Mouse (Mus musculus) limb, embryonic 14.5 days (tissue): ENCODE measurements around the gene Fxyd2. TPM values are rescaled to one million over a fixed set of nuclear protein-coding genes. Genes with fewer than 3 reads are reported as not detected.

ENCODE experiments used
- ATAC-seq: fragments of 200-750 bp; cut with Nextera tagmentation; 2 replicates; pipeline ENCODE4 v1.8.0; 2017; ENCODE audit warnings: low read depth, moderate number of reproducible peaks, moderate TSS enrichment; ENCODE audit not compliant: low FRiP score
- DNase-seq: peaks from one replicate; pipeline ENCODE4 v3.0.0-alpha.2; 2015; ENCODE audit warnings: low spot score
- H3K27ac ChIP-seq: fragments of 300-500 bp; sonication (generic); replicated peaks from 2 replicates; pipeline ENCODE4 v1.5.1; 2014; ENCODE audit warnings: low read depth, mild to moderate bottlenecking, low read length, moderate library complexity, mixed read lengths
- H3K27me3 ChIP-seq: fragments of 300-500 bp; sonication (generic); 2 replicates; pipeline ENCODE4 v1.6.1; 2014; ENCODE audit warnings: low read length, mixed read lengths; ENCODE audit not compliant: control insufficient read depth, insufficient read depth
- H3K36me3 ChIP-seq: fragments of 300-500 bp; sonication (generic); 2 replicates; pipeline ENCODE4 v1.6.1; 2014; ENCODE audit warnings: mild to moderate bottlenecking, low read length, moderate library complexity, mixed read lengths; ENCODE audit not compliant: control insufficient read depth, insufficient read depth
- H3K4me1 ChIP-seq: fragments of 300-500 bp; sonication (generic); 2 replicates; pipeline ENCODE4 v1.6.1; 2014; ENCODE audit warnings: antibody characterized with exemption, low read length, mixed read lengths; ENCODE audit not compliant: control insufficient read depth, insufficient read depth
- H3K4me2 ChIP-seq: fragments of 300-500 bp; sonication (generic); replicated peaks from 2 replicates; pipeline ENCODE4 v1.6.1; 2014; ENCODE audit warnings: low read depth, mild to moderate bottlenecking, low read length, moderate library complexity; ENCODE audit not compliant: severe bottlenecking
- H3K4me3 ChIP-seq: fragments of 300-500 bp; sonication (generic); replicated peaks from 2 replicates; pipeline ENCODE4 v1.5.1; 2014; ENCODE audit warnings: low read length
- H3K9ac ChIP-seq: fragments of 300-500 bp; sonication (generic); 2 replicates; pipeline ENCODE4 v1.6.1; 2014; ENCODE audit warnings: mild to moderate bottlenecking, low read depth, low read length, moderate library complexity; ENCODE audit not compliant: severe bottlenecking
- H3K9me3 ChIP-seq: fragments of 300-500 bp; sonication (generic); 2 replicates; pipeline ENCODE4 v1.6.1; 2016; ENCODE audit warnings: low read length; ENCODE audit not compliant: control insufficient read depth
- POLR2A ChIP-seq: fragments of 200-500 bp; IDR thresholded peaks from 2 replicates; pipeline ENCODE4 v1.8.0; 2012; ENCODE audit warnings: inconsistent platforms, mild to moderate bottlenecking, moderate library complexity, borderline replicate concordance; ENCODE audit not compliant: insufficient read depth, insufficient read length; ENCODE audit errors: extremely low read depth
- WGBS: fragments of 180-500 bp; shearing (Covaris S2); extraction: QIAGEN DNeasy Blood & Tissue Kit; methylation state at CpG from one replicate; pipeline ENCODE4 v1.1.7; 2014; 5-methylcytosine and 5-hydroxymethylcytosine counted together
- polyA plus RNA-seq, 2 experiments: library from polyadenylated mRNA; depleted of rRNA in 1 of 2; stranded (reverse) in 1 of 2; unstranded in 1 of 2; fragments of >200 nt; fragmentation: Nextera tagmentation in 1 of 2; extraction: Ambion mirVana in 1 of 2; gene quantifications; 2 replicates each; pipeline versions ENCODE4 v1.2.1 to v1.2.3; 2012 to 2014

Fxyd2 gene
- 6.0 and 8.5 TPM in 2 replicates for polyA plus RNA-seq (2012; rRNA removed)
- polyA plus RNA-seq (2014; fragmentation: Nextera tagmentation; extraction: Ambion mirVana), result 6.1 and 7.6 TPM in 2 replicates

- Histone ChIP-seq H3K4me3 (no peak within 1 kb of the TSS), H3K27ac (no peak within 1 kb of the TSS), H3K4me2 (no peak within 1 kb of the TSS), H3K27me3 (no peaks in the 10 kb centered on the region), H3K4me1 (no peaks in the 10 kb centered on the region), H3K9me3 (no peaks in the 10 kb centered on the region), H3K9ac (no peak within 1 kb of the TSS), H3K36me3 (peaks cover 10% of the 10 kb centered on the region; the same call in 1 of the 2 replicates)
- DNase-seq, result no peak
- no peak for ATAC-seq
- TF ChIP-seq POLR2A, result no peak
- WGBS, result 63% methylated on average over 4 of the region's 4 CpGs
Measured at GRCm38 (mm10) chr9:45399434-45399833, at the start of gene Fxyd2. Gene Fxyd2 (plus strand): TSS chr9:45399669.

- no peak for ATAC-seq
- H3K27me3 ChIP-seq, result no peaks in the 10 kb centered on the region
- DNase-seq, result no peak
- no peaks in the 10 kb centered on the region for H3K9me3 ChIP-seq
- 28% methylated on average over 5 of the region's 5 CpGs for WGBS
- no peak overlapping the region for H3K9ac ChIP-seq
- TF ChIP-seq POLR2A, result no peak
- H3K27ac ChIP-seq, result no peak overlapping the region
- no peak overlapping the region for H3K4me3 ChIP-seq
- no peaks in the 10 kb centered on the region for H3K4me1 ChIP-seq
- H3K4me2 ChIP-seq, result no peak overlapping the region
- no peaks in the 10 kb centered on the region for H3K36me3 ChIP-seq
Measured at GRCm38 (mm10) chr9:45349851-45350250, 49.6 kb upstream of the Fxyd2 start.

GRCm38 (mm10) chr9:45355192-45355591, 44.3 kb upstream of the Fxyd2 start:
- H3K36me3 ChIP-seq, result no peaks in the 10 kb centered on the region
- H3K27me3 ChIP-seq, result no peaks in the 10 kb centered on the region
- H3K4me3 ChIP-seq, result no peak overlapping the region
- TF ChIP-seq POLR2A, result no peak
- ATAC-seq (no peak), DNase-seq (no peak)
- H3K27ac ChIP-seq, result no peak overlapping the region
- 58% methylated on average over 2 of the region's 2 CpGs for WGBS
- H3K9ac ChIP-seq, result no peak overlapping the region
- peaks cover 3% of the 10 kb centered on the region; the same call in 1 of the 2 replicates for H3K4me1 ChIP-seq
- H3K4me2 ChIP-seq, result no peak overlapping the region
- H3K9me3 ChIP-seq, result no peaks in the 10 kb centered on the region

DNA sequence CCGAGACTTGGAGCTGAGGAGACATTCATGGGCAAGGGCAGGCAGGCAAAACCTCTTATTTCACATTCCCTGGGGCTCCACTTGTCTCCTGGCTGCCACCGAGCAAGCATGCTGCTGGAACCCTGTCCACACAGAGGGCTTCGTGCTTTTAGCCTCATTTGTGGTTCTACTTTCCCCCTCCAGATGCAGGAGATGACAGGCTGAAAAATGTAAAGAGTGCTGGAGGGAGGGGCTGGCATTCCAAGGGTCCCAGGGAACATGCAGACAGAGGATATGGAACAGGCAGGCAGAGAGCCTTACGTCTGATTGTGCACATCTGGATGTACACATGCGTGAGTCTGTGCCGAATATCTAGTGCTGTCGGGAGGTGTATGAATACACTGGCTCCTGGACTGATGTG, 41.1 kb upstream of the Fxyd2 start:
- Histone ChIP-seq H3K4me1 (peaks cover 8% of the 10 kb centered on the region; the same call in 1 of the 2 replicates), H3K4me3 (no peak overlapping the region), H3K27me3 (no peaks in the 10 kb centered on the region), H3K27ac (no peak overlapping the region), H3K4me2 (no peak overlapping the region), H3K9me3 (no peaks in the 10 kb centered on the region), H3K36me3 (no peaks in the 10 kb centered on the region), H3K9ac (no peak overlapping the region)
- ATAC-seq (no peak), DNase-seq (no peak)
- 42% methylated on average over 7 of the region's 7 CpGs for WGBS
- TF ChIP-seq POLR2A, result no peak

GRCm38 (mm10) chr9:45362051-45362461, 37.4 kb upstream of the Fxyd2 start:
- peak; percentile 75 for DNase-seq
- 19% methylated on average over 2 of the region's 2 CpGs for WGBS

More at GRCm38 (mm10) chr9:45362051-45362461, 37.4 kb upstream of the Fxyd2 start:
- peaks cover 8% of the 10 kb centered on the region; the same call in 1 of the 2 replicates for H3K4me1 ChIP-seq
- peak; percentile 65 for ATAC-seq
- no peaks in the 10 kb centered on the region for H3K27me3 ChIP-seq
- peak overlapping the region; percentile 58; the same call in 1 of the 2 replicates for H3K27ac ChIP-seq
- H3K9ac ChIP-seq, result no peak overlapping the region; the same call in 1 of the 2 replicates
- no peak for TF ChIP-seq POLR2A
- no peak overlapping the region for H3K4me3 ChIP-seq
- no peaks in the 10 kb centered on the region for H3K36me3 ChIP-seq
- H3K4me2 ChIP-seq, result no peak overlapping the region
- H3K9me3 ChIP-seq, result no peaks in the 10 kb centered on the region
